Mouse (Mus musculus) forebrain, embryonic 11.5 days (tissue): ENCODE measurements around the gene Otud5. TPM values are rescaled to one million over a fixed set of nuclear protein-coding genes. Genes with fewer than 3 reads are reported as not detected.

Experiments
- ATAC-seq: fragments of 200-750 bp; cut with Nextera tagmentation; replicated peaks from 2 replicates; pipeline ENCODE4 v1.8.0; 2017; ENCODE audit warnings: moderate TSS enrichment; ENCODE audit not compliant: low FRiP score
- DNase-seq: peaks from one replicate; pipeline ENCODE4 v3.0.0-alpha.2; 2017; ENCODE audit warnings: low spot score
- H3K27ac ChIP-seq: fragments of 300-500 bp; sonication (generic); 2 replicates; pipeline ENCODE4 v1.5.1; 2014; ENCODE audit warnings: low read depth, low read length
- H3K27me3 ChIP-seq: fragments of 300-500 bp; sonication (generic); 2 replicates; pipeline ENCODE4 v1.6.1; 2014; ENCODE audit warnings: mild to moderate bottlenecking, low read length, mixed read lengths; ENCODE audit not compliant: control insufficient read depth, insufficient read depth
- H3K36me3 ChIP-seq: fragments of 300-500 bp; sonication (generic); 2 replicates; pipeline ENCODE4 v1.6.1; 2014; ENCODE audit warnings: mild to moderate bottlenecking, low read length, moderate library complexity, mixed read lengths; ENCODE audit not compliant: control insufficient read depth, insufficient read depth
- H3K4me1 ChIP-seq: fragments of 300-500 bp; sonication (generic); replicated peaks from 2 replicates; pipeline ENCODE4 v1.6.1; 2014; ENCODE audit warnings: low read length, mixed read lengths; ENCODE audit not compliant: control insufficient read depth, insufficient read depth
- H3K4me2 ChIP-seq: fragments of 300-500 bp; sonication (generic); 2 replicates; pipeline ENCODE4 v1.6.1; 2014; ENCODE audit warnings: low read depth, mild to moderate bottlenecking, low read length, moderate library complexity, mixed read lengths; ENCODE audit not compliant: severe bottlenecking
- H3K4me3 ChIP-seq: fragments of 300-500 bp; sonication (generic); 2 replicates; pipeline ENCODE4 v1.5.1; 2014; ENCODE audit warnings: low read depth, low read length
- H3K9ac ChIP-seq: fragments of 300-500 bp; sonication (generic); 2 replicates; pipeline ENCODE4 v1.6.1; 2014; ENCODE audit warnings: low read length
- H3K9me3 ChIP-seq: fragments of 300-500 bp; sonication (generic); 2 replicates; pipeline ENCODE4 v1.6.1; 2016; ENCODE audit warnings: low read length, mixed read lengths; ENCODE audit not compliant: control insufficient read depth
- WGBS: fragments of 180-500 bp; shearing (Covaris S2); extraction: QIAGEN DNeasy Blood & Tissue Kit; methylation state at CpG from one replicate; pipeline ENCODE4 v1.1.7; 2014; 5-methylcytosine and 5-hydroxymethylcytosine counted together
- microRNA counts: library from miRNA; unstranded; fragments of <30 nt; microRNA quantifications from one replicate; lab custom pipeline; 2015
- microRNA-seq: library from miRNA; unstranded; fragments of <30 nt; microRNA quantifications from one replicate; pipeline ENCODE4, GENCODE M21; 2016; ENCODE audit not compliant: insufficient number of aligned reads
- polyA plus RNA-seq: library from polyadenylated mRNA; unstranded; fragments of >200 nt; fragmentation: Nextera tagmentation; extraction: Ambion mirVana; gene quantifications from 2 replicates; pipeline ENCODE4 v1.2.1, GENCODE M21; 2014

Gene Otud5
- polyA plus RNA-seq, 1 experiment from 2014 or later, result 37.6 TPM

DNA sequence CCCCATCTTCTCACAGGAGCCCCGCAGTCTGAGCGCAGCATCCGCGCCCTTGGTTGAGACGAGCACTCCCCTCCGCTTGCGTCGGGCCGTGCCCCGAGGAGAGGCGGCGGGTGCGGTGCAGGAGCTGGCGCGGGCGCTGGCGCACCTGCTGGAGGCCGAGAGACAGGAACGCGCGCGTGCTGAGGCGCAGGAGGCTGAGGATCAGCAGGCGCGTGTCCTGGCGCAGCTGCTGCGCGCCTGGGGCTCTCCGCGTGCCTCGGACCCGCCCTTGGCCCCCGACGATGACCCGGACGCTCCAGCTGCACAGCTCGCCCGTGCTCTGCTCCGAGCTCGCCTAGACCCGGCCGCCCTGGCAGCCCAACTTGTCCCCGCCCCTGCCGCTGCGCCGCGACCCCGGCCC, 80.9 kb downstream of the Otud5 start:
- peak overlapping the region; percentile 26 for H3K4me3 ChIP-seq
- H3K4me1 ChIP-seq, result no peaks in the 10 kb centered on the region
- ATAC-seq (peak; percentile 25), DNase-seq (peak; percentile 58)
- WGBS, result 18% methylated on average over 47 of the region's 48 CpGs
- no peak overlapping the region for H3K27ac ChIP-seq
- H3K27me3 ChIP-seq, result peaks cover 9% of the 10 kb centered on the region
- no peaks in the 10 kb centered on the region for H3K9me3 ChIP-seq
- peak overlapping the region; percentile 32; the same call in 1 of the 2 replicates for H3K9ac ChIP-seq
- H3K4me2 ChIP-seq, result peak overlapping the region; percentile 48
- H3K36me3 ChIP-seq, result no peaks in the 10 kb centered on the region

MicroRNAs within 50 kb of the gene (microRNA counts, 519-probe panel; counts per million panel counts)
- microRNA mmu-miR-1198 (lab: Ali Mortazavi, UCI), result 4,346 counts per million, percentile 36 among the panel's probes with 10 or more counts

Small RNA genes lying within 50 kb of the gene (microRNA-seq; reads per million reads assigned to microRNA genes)
- 77.4 reads per million, percentile 32 among the genes with 10 or more reads in this experiment for gene Mir1198

Other genes starting within 250 kb of the Otud5 start
- 33.4 and 33.6 TPM in 2 replicates for gene Ccdc22, start 235.8 kb upstream of the Otud5 start, polyA plus RNA-seq
- not detected in 2 replicates for gene Cacna1f, start 234.3 kb upstream of the Otud5 start, polyA plus RNA-seq
- 12.3 and 12.6 TPM in 2 replicates for gene Syp, start 202.9 kb upstream of the Otud5 start, polyA plus RNA-seq
- 2.6 and 2.9 TPM in 2 replicates for gene Prickle3, start 184.1 kb upstream of the Otud5 start, polyA plus RNA-seq
- 54.0 and 64.5 TPM in 2 replicates for gene Plp2, start 170.0 kb upstream of the Otud5 start, polyA plus RNA-seq
- gene Magix, start 160.1 kb upstream of the Otud5 start, polyA plus RNA-seq, result 0.47 TPM in 1 of 2 replicates, not detected in the other
- 44.6 and 47.0 TPM in 2 replicates for gene Gpkow, start 144.2 kb upstream of the Otud5 start, polyA plus RNA-seq
- 14.2 and 17.2 TPM in 2 replicates for gene Wdr45, start 127.0 kb upstream of the Otud5 start, polyA plus RNA-seq
- 0.55 TPM in 1 of 2 replicates, not detected in the other for gene Gm45208, start 119.1 kb upstream of the Otud5 start, polyA plus RNA-seq
- gene Praf2, start 112.9 kb upstream of the Otud5 start, polyA plus RNA-seq, result 88.7 and 94.0 TPM in 2 replicates
- 22.8 and 27.8 TPM in 2 replicates for gene Ccdc120, start 90.5 kb upstream of the Otud5 start, polyA plus RNA-seq
- 23.6 and 24.8 TPM in 2 replicates for gene Tfe3, start 78.8 kb upstream of the Otud5 start, polyA plus RNA-seq
- gene Gripap1, start 51.6 kb upstream of the Otud5 start, polyA plus RNA-seq, result 56.2 and 57.2 TPM in 2 replicates
- 1.2 and 1.4 TPM in 2 replicates for gene Kcnd1, start 19.1 kb upstream of the Otud5 start, polyA plus RNA-seq
- gene Pim2, start 36.9 kb downstream of the Otud5 start, polyA plus RNA-seq, result 10.7 TPM in 2 replicates
- gene Slc35a2, start 42.7 kb downstream of the Otud5 start, polyA plus RNA-seq, result 10.9 and 12.6 TPM in 2 replicates
- 141 and 144 TPM in 2 replicates for gene Pqbp1, start 57.9 kb downstream of the Otud5 start, polyA plus RNA-seq
- gene Timm17b, start 58.0 kb downstream of the Otud5 start, polyA plus RNA-seq, result 161 and 188 TPM in 2 replicates
- not detected in 2 replicates for gene Gm10491, start 66.5 kb downstream of the Otud5 start, polyA plus RNA-seq
- gene Gm10490, start 68.2 kb downstream of the Otud5 start, polyA plus RNA-seq, result not detected in 2 replicates
- 18.0 and 23.4 TPM in 2 replicates for gene Pcsk1n, start 78.5 kb downstream of the Otud5 start, polyA plus RNA-seq
- gene Eras, start 87.2 kb downstream of the Otud5 start, polyA plus RNA-seq, result not detected in 2 replicates
- 69.4 and 80.0 TPM in 2 replicates for gene Hdac6, start 106.5 kb downstream of the Otud5 start, polyA plus RNA-seq
- 5.4 and 5.6 TPM in 2 replicates for gene Gata1, start 136.7 kb downstream of the Otud5 start, polyA plus RNA-seq
- not detected in 2 replicates for gene Glod5, start 177.1 kb downstream of the Otud5 start, polyA plus RNA-seq
- 96.1 and 99.7 TPM in 2 replicates for gene Suv39h1, start 233.4 kb downstream of the Otud5 start, polyA plus RNA-seq
- gene Was, start 249.1 kb downstream of the Otud5 start, polyA plus RNA-seq, result 0.12 and 0.51 TPM in 2 replicates